In genomic region chr10:69726265-69726664, GRCm38 (mm10) we compare ENCODE assay signal across 27 mouse cellular contexts.
DNase-seq lines count a peak whose midpoint lies in the region; ATAC-seq and TF ChIP-seq lines count a peak whose summit lies in the region.
"Had no signal": no experiment of that assay in that cellular context is flagged by ENCODE, and none has a peak within 500 bp of the region (broad histone marks: within the 10 kb centered on the region; RNA-seq: fewer than 3 reads in every experiment).

No protein-coding gene starts in this region.

- no peak for TF ChIP-seq POLR2A in cerebellum, adult 2 months (IDR thresholded peaks at IDR 0.05; ENCODE audit: borderline replicate concordance, insufficient read depth, low read length)

- H3K9ac ChIP-seq in hindbrain, embryonic 13.5 days: no peak overlapping the region
- H3K9ac ChIP-seq: embryonic facial prominence, embryonic 13.5 days; forebrain, embryonic 12.5 days; forebrain, embryonic 15.5 days; heart, embryonic 12.5 days; heart, embryonic 15.5 days; hindbrain, embryonic 12.5 days; intestine, embryonic 15.5 days had no signal

- WGBS in cerebellum, adult 2 months: 12% methylated on average over 2 of the region's 2 CpGs
- 88% methylated on average over 2 of the region's 2 CpGs for WGBS in hindbrain, embryonic 13.5 days
- WGBS in hindbrain, embryonic 10.5 days: 91% methylated on average over 2 of the region's 2 CpGs

- DNase-seq in cerebellum, adult 2 months: peak in 1 of 2 experiments; percentile 63
- no peak for DNase-seq in cerebellum, adult 8-10 months
- DNase-seq in hindbrain, embryonic 10.5 days (ENCODE audit: low spot score): no peak
- DNase-seq in layer of hippocampus, adult 2 months (ENCODE audit: low spot score in 2 of 2): no peak
- no peak for DNase-seq in layer of hippocampus, postnatal 14 days (ENCODE audit: low spot score in 2 of 2)
- DNase-seq in brain, adult 2 months (ENCODE audit: low read depth, low spot score): peak; percentile 72
- DNase-seq in left cerebral cortex, adult 2 months (ENCODE audit: extremely low spot score in 1 of 2, low spot score in 2 of 2): no peak
- DNase-seq: adrenal gland, adult 2 months; adrenal gland, postnatal 14 days; B cell, adult 2 months; embryo, embryonic 11 days; gastrocnemius, postnatal 25 days; heart, adult 18-20 months; heart, postnatal 10 days; heart, postnatal 36 days had no signal

- H3K4me1 ChIP-seq in cerebellum, adult 2 months (ENCODE audit: control insufficient read depth, insufficient read depth, low read length): peaks cover 49% of the 10 kb centered on the region
- peaks cover 79% of the 10 kb centered on the region for H3K4me1 ChIP-seq in hindbrain, embryonic 13.5 days (replicated peaks)
- peaks cover 41% of the 10 kb centered on the region for H3K4me1 ChIP-seq in hindbrain, embryonic 10.5 days (replicated peaks)
- H3K4me1 ChIP-seq: heart, embryonic 15.5 days; intestine, embryonic 15.5 days had no signal

- TF ChIP-seq CTCF in cerebellum, adult 2 months (IDR thresholded peaks at IDR 0.05; ENCODE audit: borderline replicate concordance, insufficient read depth, low read depth, low read length): no peak
- TF ChIP-seq CTCF in layer of hippocampus, adult 2 months (conservative IDR thresholded peaks at IDR 0.05): no peak
- no peak for TF ChIP-seq CTCF in left cerebral cortex, adult 2 months (IDR thresholded peaks at IDR 0.05)

- H3K36me3 ChIP-seq in hindbrain, embryonic 13.5 days: no peaks in the 10 kb centered on the region
- H3K36me3 ChIP-seq in hindbrain, embryonic 10.5 days: no peaks in the 10 kb centered on the region
- H3K36me3 ChIP-seq: embryonic facial prominence, embryonic 10.5 days; embryonic facial prominence, embryonic 13.5 days; forebrain, embryonic 12.5 days; forebrain, embryonic 15.5 days; G1E; heart, embryonic 12.5 days; heart, embryonic 15.5 days; hindbrain, embryonic 12.5 days; intestine, embryonic 15.5 days had no signal

- ATAC-seq in hindbrain, embryonic 13.5 days (ENCODE audit: low FRiP score): no peak
- ATAC-seq: forebrain, embryonic 15.5 days; intestine, embryonic 15.5 days had no signal

- H3K4me2 ChIP-seq in hindbrain, embryonic 13.5 days: no peak overlapping the region
- H3K4me2 ChIP-seq: embryonic facial prominence, embryonic 13.5 days; forebrain, embryonic 12.5 days; forebrain, embryonic 15.5 days; heart, embryonic 12.5 days; heart, embryonic 15.5 days; hindbrain, embryonic 12.5 days; intestine, embryonic 15.5 days had no signal

- peak overlapping the region; percentile 91; the same call in 1 of the 2 replicates for H3K27ac ChIP-seq in cerebellum, adult 2 months (ENCODE audit: insufficient read depth, low read length)
- H3K27ac ChIP-seq in hindbrain, embryonic 13.5 days: 0 out of 2 replicates have a peak overlapping the region, but pooled peaks have one; percentile 40
- H3K27ac ChIP-seq in hindbrain, embryonic 10.5 days: no peak overlapping the region
- peak overlapping the region; percentile 61 for H3K27ac ChIP-seq in layer of hippocampus, adult 2 months
- no peak overlapping the region for H3K27ac ChIP-seq in left cerebral cortex, adult 2 months
- H3K27ac ChIP-seq: embryonic facial prominence, embryonic 10.5 days; embryonic facial prominence, embryonic 13.5 days; forebrain, embryonic 12.5 days; forebrain, embryonic 15.5 days; heart, embryonic 15.5 days; hindbrain, embryonic 12.5 days; intestine, embryonic 15.5 days had no signal

- no peaks in the 10 kb centered on the region for H3K27me3 ChIP-seq in cerebellum, adult 2 months (ENCODE audit: control insufficient read depth, insufficient read depth, low read length)
- no peaks in the 10 kb centered on the region for H3K27me3 ChIP-seq in hindbrain, embryonic 13.5 days
- no peaks in the 10 kb centered on the region for H3K27me3 ChIP-seq in hindbrain, embryonic 10.5 days (ENCODE audit: insufficient read depth, poor library complexity, severe bottlenecking)
- H3K27me3 ChIP-seq: CH12.LX; embryonic facial prominence, embryonic 13.5 days; forebrain, embryonic 12.5 days; forebrain, embryonic 15.5 days; heart, embryonic 12.5 days; heart, embryonic 15.5 days; hindbrain, embryonic 12.5 days; intestine, embryonic 15.5 days had no signal

- no peak overlapping the region for H3K4me3 ChIP-seq in cerebellum, adult 2 months (replicated peaks; ENCODE audit: insufficient read depth, low read depth, low read length)
- H3K4me3 ChIP-seq in hindbrain, embryonic 13.5 days: no peak overlapping the region
- no peak overlapping the region for H3K4me3 ChIP-seq in hindbrain, embryonic 10.5 days
- no peak overlapping the region for H3K4me3 ChIP-seq in layer of hippocampus, adult 2 months
- no peak overlapping the region for H3K4me3 ChIP-seq in left cerebral cortex, adult 2 months
- H3K4me3 ChIP-seq: embryonic facial prominence, embryonic 10.5 days; embryonic facial prominence, embryonic 13.5 days; erythroblast, embryonic 14.5 days; forebrain, embryonic 12.5 days; forebrain, embryonic 15.5 days; heart, embryonic 12.5 days; heart, embryonic 15.5 days; hindbrain, embryonic 12.5 days; intestine, embryonic 15.5 days had no signal

- intact Hi-C loops in left cerebral cortex, adult 2 months (cut with DNase I): no loop called here

- H3K9me3 ChIP-seq in hindbrain, embryonic 13.5 days: no peaks in the 10 kb centered on the region
- no peaks in the 10 kb centered on the region for H3K9me3 ChIP-seq in hindbrain, embryonic 10.5 days
- H3K9me3 ChIP-seq: embryonic facial prominence, embryonic 10.5 days; embryonic facial prominence, embryonic 13.5 days; forebrain, embryonic 12.5 days; forebrain, embryonic 15.5 days; heart, embryonic 12.5 days; heart, embryonic 15.5 days; hindbrain, embryonic 12.5 days; intestine, embryonic 15.5 days had no signal

Comparison
In these comparisons a context has a peak if more than half of its experiments do, and no peak if none do; other contexts are left out.
1. H3K27ac ChIP-seq: peak in cerebellum, adult 2 months (single experiment), hindbrain, embryonic 13.5 days (single experiment) and layer of hippocampus, adult 2 months (single experiment); none in hindbrain, embryonic 10.5 days (single experiment) and left cerebral cortex, adult 2 months (single experiment).